Mouse (Mus musculus): ENCODE data around the gene Tyw5. TPM values are rescaled to one million over a fixed set of nuclear protein-coding genes. Genes with fewer than 3 reads are reported as not detected.

Gene Tyw5
- total RNA-seq, 2 experiments from 2014 or later: 3.8 to 5.1 TPM

- TF ChIP-seq CTCF (IDR thresholded peaks at IDR 0.05): no peak
- Histone ChIP-seq H3K4me3 (no peak overlapping the region), H3K27ac (no peak overlapping the region)
- intact Hi-C loops (cut with DNase I): no loop called here
- DNase-seq: no peak
These were observed 6.5 kb upstream of the Tyw5 start for GRCm38 (mm10) chr1:57413397-57413796.

DNA sequence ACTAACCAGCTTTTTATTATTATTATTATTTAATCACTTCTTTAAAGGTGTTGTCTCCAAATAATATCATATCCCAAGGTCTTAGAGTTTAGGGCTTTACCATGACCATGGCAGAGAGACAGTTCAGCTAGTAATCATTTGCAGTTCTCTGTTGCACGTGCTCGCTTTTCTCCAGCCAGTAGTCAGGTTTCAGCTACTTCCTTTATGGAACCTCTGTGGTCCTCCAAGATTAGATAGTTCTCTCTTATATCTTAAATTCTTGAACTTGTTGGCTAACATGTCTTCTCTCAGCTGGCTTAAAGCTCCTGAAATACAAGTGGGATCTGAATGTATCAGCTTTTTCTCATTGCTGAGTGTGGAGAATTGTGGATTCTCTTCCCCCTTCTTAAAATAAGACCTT lies 2.1 kb upstream of the Tyw5 start:
- TF ChIP-seq CTCF (IDR thresholded peaks at IDR 0.05): no peak
- H3K4me3 ChIP-seq: no peak overlapping the region
- intact Hi-C loops (cut with DNase I): no loop called here
- no peak for DNase-seq
- no peak overlapping the region for H3K27ac ChIP-seq

- intact Hi-C loops (cut with DNase I): no loop called here
- H3K27ac ChIP-seq: no peak overlapping the region
- TF ChIP-seq CTCF (IDR thresholded peaks at IDR 0.05): no peak
- DNase-seq: no peak
- no peak overlapping the region for H3K4me3 ChIP-seq
These were observed 4.8 kb downstream of the Tyw5 start for GRCm38 (mm10) chr1:57402116-57402515.

DNA sequence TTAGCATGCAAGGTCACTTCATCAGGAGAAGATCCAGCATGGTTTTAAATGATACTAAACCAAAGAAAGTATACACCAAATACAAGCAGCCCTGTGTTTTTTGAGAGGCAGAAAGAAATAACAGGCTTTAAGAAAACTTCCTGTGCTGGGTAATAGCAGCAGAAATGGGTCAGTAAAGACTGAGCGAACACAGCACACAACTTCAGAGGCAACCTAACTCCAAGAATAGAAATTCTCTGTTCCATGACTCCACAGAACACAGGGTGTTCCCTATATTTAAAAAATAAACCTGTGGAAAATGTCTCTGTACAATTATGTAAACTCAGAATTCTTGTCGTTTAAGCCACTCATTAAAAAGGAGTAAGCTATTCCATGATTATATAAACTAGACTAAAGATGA lies 6.0 kb downstream of the Tyw5 start:
- H3K4me3 ChIP-seq: no peak overlapping the region
- intact Hi-C loops (cut with DNase I): no loop called here
- no peak for TF ChIP-seq CTCF (IDR thresholded peaks at IDR 0.05)
- no peak for DNase-seq
- no peak overlapping the region for H3K27ac ChIP-seq

DNA sequence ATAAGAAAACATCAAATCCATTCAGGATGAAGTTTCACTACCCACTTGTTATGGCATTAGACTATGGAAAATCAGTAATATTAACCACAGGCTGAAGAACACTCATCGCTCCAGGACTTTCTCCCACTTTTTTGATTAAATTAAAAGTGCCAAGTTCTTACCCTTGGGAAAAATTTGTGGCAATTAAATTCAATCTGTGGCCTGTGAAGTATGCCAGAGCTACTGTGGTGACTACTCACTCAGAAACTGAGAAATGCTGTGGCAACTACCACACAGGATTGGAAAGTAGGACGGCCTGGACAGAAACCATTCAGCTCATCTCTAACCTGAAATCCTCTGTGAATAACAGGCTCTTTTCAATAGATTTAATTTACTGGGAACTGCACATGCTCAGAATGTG lies 6.6 kb downstream of the Tyw5 start:
- no peak for DNase-seq
- intact Hi-C loops (cut with DNase I): no loop called here
- Histone ChIP-seq H3K27ac (no peak overlapping the region), H3K4me3 (no peak overlapping the region)
- TF ChIP-seq CTCF (IDR thresholded peaks at IDR 0.05): no peak

- intact Hi-C loops (cut with DNase I): no loop called here
- no peak overlapping the region for H3K27ac ChIP-seq
- no peak overlapping the region for H3K4me3 ChIP-seq
- peak; percentile 27 for DNase-seq
- peak; percentile 85 for TF ChIP-seq CTCF (IDR thresholded peaks at IDR 0.05)
These were observed 12.8 kb downstream of the Tyw5 start for GRCm38 (mm10) chr1:57394051-57394450.

DNA sequence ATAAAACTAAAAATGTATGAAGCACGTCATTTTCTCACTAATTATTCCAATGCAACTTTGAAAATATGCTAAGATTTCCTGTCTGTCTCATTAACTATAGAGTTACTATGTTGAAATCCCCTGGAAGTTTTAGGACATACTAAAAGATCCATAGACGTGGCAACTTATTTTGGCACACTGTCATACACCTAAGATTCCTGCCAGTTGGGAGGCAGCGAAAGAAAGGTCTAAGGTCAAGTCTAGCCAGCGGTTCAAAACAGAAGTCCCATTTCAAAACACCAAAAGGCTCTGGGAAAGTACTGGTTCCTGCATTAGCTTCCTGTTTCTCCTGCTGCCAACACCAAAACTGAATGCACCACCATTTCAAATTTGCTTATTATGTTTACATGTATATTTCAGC lies 14.5 kb downstream of the Tyw5 start:
- no peak for DNase-seq
- Histone ChIP-seq H3K27ac (no peak overlapping the region), H3K4me3 (no peak overlapping the region)
- intact Hi-C loops (cut with DNase I): no loop called here
- no peak for TF ChIP-seq CTCF (IDR thresholded peaks at IDR 0.05)

DNA sequence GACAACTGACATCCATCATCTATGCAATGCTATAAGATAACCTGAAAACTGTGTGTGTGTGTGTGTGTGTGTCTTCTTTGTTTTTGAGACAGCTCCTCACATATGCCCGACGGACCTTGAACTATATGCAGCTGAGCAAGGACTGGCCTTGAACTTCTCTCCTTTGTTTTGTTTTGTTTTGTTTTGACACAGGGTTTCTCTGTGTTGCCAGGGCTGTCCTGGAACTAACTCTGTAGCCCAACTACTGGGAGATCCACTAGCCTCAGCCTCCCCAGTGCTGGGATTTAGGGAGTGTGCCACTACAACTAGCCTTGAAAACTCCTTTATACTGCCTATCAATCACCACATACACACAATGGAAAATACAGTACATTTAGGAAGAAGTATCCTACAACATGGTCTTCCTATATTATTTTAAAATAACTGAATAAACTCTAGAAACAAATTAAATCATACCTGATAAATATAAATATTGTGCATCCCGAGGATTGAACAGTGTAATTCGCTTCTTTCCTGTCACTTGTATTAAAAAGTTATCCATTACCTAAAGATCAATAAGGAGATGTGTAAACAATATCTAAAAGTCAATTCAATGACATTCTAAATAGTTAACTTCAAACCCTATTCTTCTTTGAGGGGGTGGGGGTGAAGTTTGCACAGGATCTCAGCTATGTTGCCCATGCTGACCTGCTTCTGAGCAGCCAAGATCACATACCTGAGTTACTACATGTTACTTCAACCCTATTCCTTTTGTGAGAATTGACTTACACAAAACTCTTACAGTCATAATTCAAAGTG lies 15.7 kb downstream of the Tyw5 start:
- DNase-seq: no peak
- no peak for TF ChIP-seq CTCF (IDR thresholded peaks at IDR 0.05)
- intact Hi-C loops (cut with DNase I): no loop called here
- Histone ChIP-seq H3K27ac (no peak overlapping the region), H3K4me3 (no peak overlapping the region)

DNA sequence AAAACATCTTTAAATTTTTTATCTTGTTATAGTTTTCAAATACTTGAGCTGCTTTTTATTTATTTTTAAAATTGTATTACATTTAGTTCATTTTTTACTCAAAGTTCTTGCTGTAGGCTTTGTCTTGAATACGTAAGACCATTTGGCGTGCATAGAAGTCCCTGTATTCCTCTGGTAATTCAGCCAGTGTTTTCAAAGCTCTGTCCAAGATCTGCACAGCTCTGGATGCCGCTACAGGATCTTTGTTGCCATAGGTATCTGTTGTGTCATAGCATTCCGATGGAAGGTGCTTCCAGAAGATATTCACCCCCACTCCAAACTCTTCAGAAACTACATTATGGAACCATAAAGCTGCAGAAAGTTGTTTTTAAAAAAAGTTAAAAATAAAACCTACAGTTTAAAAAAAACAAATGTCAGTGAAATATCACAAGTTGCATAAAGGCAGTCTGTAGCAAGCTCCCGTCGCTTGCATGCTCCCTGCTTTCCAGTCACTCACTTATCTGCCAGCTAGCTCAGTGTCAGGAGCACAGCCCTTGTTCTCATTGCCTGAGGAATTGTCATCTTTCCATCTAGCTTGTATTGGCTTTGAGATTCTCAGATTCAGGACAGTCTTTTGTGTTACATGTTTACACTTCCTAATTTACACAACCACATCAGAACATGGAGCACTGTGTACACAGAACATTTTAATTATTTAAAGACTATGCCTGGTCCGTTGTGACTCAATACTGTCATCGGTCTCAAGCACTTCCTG lies 18.3 kb downstream of the Tyw5 start:
- no peak for DNase-seq
- intact Hi-C loops (cut with DNase I): no loop called here
- no peak for TF ChIP-seq CTCF (IDR thresholded peaks at IDR 0.05)
- no peak overlapping the region for H3K4me3 ChIP-seq
- H3K27ac ChIP-seq: no peak overlapping the region

DNA sequence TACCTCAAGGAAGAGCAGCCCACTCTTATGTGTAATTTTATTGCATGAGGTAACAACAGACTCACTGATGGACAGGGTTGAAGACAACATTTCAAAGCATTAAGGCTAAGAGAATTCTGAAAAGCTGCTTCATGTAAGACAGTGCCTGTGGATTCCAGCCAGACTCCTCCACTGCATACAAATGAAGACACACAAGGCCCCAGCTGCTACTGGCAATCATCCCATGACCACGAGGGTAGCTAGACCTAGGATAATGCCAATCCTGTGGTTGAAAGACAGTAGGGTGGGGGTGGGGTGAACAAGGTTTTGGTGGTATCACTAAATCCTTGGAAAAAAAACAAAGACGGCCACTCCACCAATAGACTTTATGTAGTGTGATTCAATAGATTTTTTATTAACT lies 19.0 kb downstream of the Tyw5 start:
- TF ChIP-seq CTCF (IDR thresholded peaks at IDR 0.05): no peak
- Histone ChIP-seq H3K4me3 (no peak overlapping the region), H3K27ac (no peak overlapping the region)
- no peak for DNase-seq
- intact Hi-C loops (cut with DNase I): no loop called here

GRCm38 (mm10) chr1:57386519-57386918 lies 20.4 kb downstream of the Tyw5 start:
- H3K4me3 ChIP-seq: no peak overlapping the region
- no peak for DNase-seq
- intact Hi-C loops (cut with DNase I): no loop called here
- TF ChIP-seq CTCF (IDR thresholded peaks at IDR 0.05): no peak
- no peak overlapping the region for H3K27ac ChIP-seq

DNA sequence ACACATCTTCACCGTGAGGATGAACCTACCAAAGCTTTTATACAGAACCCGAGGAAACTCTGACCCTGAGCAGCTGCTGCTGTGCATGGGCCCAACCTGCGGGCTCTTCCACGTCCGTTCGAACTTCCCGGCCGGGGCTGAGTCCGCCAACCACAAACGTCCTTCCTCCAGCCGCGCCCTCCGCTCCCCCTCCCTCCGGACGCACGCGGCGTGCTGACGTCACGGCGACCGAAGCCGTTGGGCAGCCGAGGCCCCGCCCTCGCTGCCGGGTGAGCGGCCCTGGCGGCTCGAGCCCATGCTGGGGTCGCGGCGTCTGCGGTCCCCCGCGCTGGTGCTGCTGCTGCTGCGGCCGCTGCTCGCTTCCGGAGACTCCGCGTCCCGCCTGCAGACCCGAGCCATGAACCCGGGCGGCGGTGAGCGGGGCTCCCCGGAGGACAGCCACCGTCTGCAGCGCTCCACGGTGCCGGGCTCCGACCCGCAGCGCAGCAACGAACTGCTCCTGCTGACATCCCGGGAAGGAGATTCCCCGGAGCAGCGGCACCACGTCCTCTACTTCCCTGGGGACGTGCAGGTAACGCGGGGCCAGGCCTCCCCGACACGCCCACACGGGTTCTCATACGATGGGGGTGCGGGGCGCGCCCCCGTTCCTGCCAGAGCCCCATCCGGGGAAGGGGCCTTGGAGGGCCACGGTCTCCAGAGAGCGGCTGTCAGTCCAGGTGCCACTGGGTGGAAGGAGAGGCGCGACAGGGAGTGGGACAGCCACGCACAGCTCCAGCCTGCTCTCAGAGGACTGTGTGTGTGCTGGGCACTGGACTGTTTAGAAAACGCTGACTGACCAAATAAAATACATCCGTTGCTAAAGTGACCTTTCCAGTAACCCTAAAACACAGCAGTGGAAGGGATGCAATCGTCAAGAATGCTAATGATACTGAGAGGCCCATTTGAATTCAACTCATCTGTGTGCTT lies 29.2 kb downstream of the Tyw5 start, which contains the start of gene 1700066M21Rik:
Gene 1700066M21Rik, plus strand, starts transcription at position 245 of the 966 bp plus-strand sequence.
- peak; percentile 96 for DNase-seq
- Histone ChIP-seq H3K4me3 (peak within 1 kb of the TSS; percentile 97), H3K27ac (peak within 1 kb of the TSS; percentile 86)
- intact Hi-C loops (cut with DNase I): no loop called here
- TF ChIP-seq CTCF (IDR thresholded peaks at IDR 0.05): no peak
